Mouse (Mus musculus) stomach, embryonic 16.5 days (tissue): Measurements from ENCODE around the gene Gli3. TPM values are rescaled to one million over a fixed set of nuclear protein-coding genes. Genes with fewer than 3 reads are reported as not detected.

Source experiments
- ATAC-seq: fragments of 200-750 bp; cut with Nextera tagmentation; 2 replicates; pipeline ENCODE4 v1.8.0; 2017; ENCODE audit warnings: moderate number of reproducible peaks, moderate TSS enrichment; ENCODE audit not compliant: insufficient read depth, low FRiP score
- H3K27ac ChIP-seq: fragments of 300-500 bp; sonication (generic); 2 replicates; pipeline ENCODE4 v1.5.1; 2014; ENCODE audit warnings: low read length
- H3K27me3 ChIP-seq: fragments of 300-500 bp; sonication (generic); 2 replicates; pipeline ENCODE4 v1.6.1; 2014; ENCODE audit warnings: low read length, control low read depth, mixed read lengths; ENCODE audit not compliant: control insufficient read depth, insufficient read depth
- H3K36me3 ChIP-seq: fragments of 300-500 bp; sonication (generic); 2 replicates; pipeline ENCODE4 v1.6.1; 2014; ENCODE audit warnings: low read length; ENCODE audit not compliant: control insufficient read depth, insufficient read depth
- H3K4me1 ChIP-seq: fragments of 300-500 bp; sonication (generic); 2 replicates; pipeline ENCODE4 v1.6.1; 2014; ENCODE audit warnings: low read length, control low read depth, mixed read lengths; ENCODE audit not compliant: control insufficient read depth, insufficient read depth
- H3K4me2 ChIP-seq: fragments of 300-500 bp; sonication (generic); 2 replicates; pipeline ENCODE4 v1.6.1; 2014; ENCODE audit warnings: low read depth, low read length, mixed read lengths
- H3K4me3 ChIP-seq: fragments of 300-500 bp; sonication (generic); replicated peaks from 2 replicates; pipeline ENCODE4 v1.5.1; 2014; ENCODE audit warnings: mild to moderate bottlenecking, low read length
- H3K9ac ChIP-seq: fragments of 300-500 bp; sonication (generic); 2 replicates; pipeline ENCODE4 v1.6.1; 2014; ENCODE audit warnings: low read length
- H3K9me3 ChIP-seq: fragments of 300-500 bp; sonication (generic); replicated peaks from 2 replicates; pipeline ENCODE4 v1.6.1; 2016; ENCODE audit warnings: low read length, control low read depth; ENCODE audit not compliant: control insufficient read depth
- WGBS: fragments of 180-500 bp; shearing (Covaris S2); extraction: QIAGEN DNeasy Blood & Tissue Kit; methylation state at CpG from one replicate; pipeline ENCODE4 v1.1.7; 2014; 5-methylcytosine and 5-hydroxymethylcytosine counted together
- polyA plus RNA-seq: library from polyadenylated mRNA; unstranded; fragments of >200 nt; fragmentation: Nextera tagmentation; extraction: Ambion mirVana; gene quantifications from 2 replicates; pipeline ENCODE4 v1.2.1, GENCODE M21; 2015

The Gli3 gene
- polyA plus RNA-seq, 1 experiment from 2014 or later = 14.3 TPM

DNA sequence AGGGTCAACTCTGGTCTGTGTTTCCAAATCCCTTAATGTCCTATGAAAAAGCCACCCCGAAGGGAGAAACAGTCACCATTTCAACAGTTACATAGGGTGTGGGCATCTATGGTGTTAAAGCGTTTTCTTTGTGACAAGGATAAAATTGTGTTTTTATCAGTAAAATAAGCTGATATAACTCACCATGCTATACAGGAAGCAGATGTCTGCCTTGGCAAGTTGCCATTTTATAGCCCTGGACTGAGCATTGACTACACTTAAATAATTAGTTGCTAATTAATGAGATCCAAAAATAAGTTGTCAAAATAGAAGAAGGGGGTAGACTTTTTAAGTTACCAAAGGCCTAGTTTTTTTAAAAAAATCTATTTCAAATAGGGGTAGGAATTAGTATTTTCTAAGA is 11.4 kb downstream of the Gli3 start:
- no peak for ATAC-seq
- Histone ChIP-seq H3K27ac (no peak overlapping the region), H3K9me3 (no peaks in the 10 kb centered on the region), H3K36me3 (peaks cover 2% of the 10 kb centered on the region; the same call in 1 of the 2 replicates), H3K27me3 (no peaks in the 10 kb centered on the region), H3K9ac (no peak overlapping the region), H3K4me1 (peaks cover 14% of the 10 kb centered on the region; the same call in 1 of the 2 replicates), H3K4me2 (no peak overlapping the region), H3K4me3 (no peak overlapping the region)
- WGBS = 42% methylated on average over 2 of the region's 2 CpGs

DNA sequence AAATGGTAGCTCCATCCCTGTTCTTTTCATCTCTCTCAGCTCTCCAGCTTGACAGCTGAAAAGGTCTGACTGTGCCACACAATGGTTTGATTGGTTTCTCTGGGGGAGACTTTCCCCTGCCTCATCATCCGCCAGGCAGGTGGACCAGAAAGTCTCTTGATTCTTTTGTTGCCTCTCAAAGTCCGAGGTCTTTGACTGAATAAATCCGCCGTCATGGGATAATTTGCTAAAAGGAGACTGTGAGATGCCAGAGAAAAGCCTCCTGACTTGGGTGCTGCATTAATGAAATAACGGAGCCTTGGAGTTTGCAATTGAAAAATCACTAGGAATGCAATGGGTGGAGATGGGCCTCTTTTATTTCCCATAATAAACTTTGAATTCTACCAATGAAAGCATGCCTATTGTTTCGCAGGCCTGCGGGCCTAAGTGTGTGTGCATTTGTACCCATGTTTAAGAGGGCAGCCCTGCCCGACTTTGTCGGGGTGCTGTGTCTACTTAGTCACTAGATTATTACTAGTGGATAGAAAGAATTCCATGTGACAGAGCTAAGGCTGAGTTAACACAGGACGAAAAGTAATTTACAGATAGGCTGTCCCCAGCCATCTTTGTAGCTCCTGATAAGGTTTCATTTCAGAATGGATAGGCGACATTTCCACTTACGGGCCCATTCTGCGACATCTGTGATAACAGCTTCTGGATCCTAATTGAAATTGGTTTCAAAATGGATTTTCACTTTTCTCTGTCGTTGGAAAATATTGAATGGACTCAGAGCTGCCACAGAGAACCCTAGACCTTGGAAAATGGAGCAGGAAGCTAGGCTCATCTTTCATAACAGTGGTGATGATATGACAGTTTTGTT is 23.2 kb downstream of the Gli3 start:
- Histone ChIP-seq H3K9ac (no peak overlapping the region), H3K4me3 (no peak overlapping the region), H3K27me3 (no peaks in the 10 kb centered on the region), H3K4me1 (no peaks in the 10 kb centered on the region), H3K27ac (no peak overlapping the region), H3K4me2 (no peak overlapping the region), H3K36me3 (no peaks in the 10 kb centered on the region), H3K9me3 (no peaks in the 10 kb centered on the region)
- no peak for ATAC-seq
- WGBS = 78% methylated on average over 14 of the region's 14 CpGs

DNA sequence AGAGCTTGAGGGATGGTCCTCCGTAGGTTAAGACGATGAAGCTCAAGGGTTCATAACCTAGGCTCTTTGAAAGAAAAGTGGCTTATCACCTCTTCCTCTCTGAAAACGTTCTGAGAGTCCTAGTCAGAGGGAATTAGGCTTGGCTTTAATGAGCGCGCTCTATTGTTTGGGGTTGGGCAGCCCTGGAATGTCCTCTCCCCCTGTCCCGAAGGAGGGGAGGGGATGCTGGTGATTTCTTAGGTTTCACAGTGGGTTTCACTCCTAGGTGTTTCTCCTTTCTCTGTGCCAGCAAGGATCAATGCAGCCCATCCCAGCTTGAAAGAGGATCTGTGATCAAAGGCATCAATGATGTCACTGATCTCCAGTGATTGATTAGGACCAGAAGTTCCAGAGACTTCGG is 24.3 kb downstream of the Gli3 start:
- Histone ChIP-seq H3K27me3 (no peaks in the 10 kb centered on the region), H3K9ac (no peak overlapping the region), H3K4me3 (no peak overlapping the region), H3K4me1 (no peaks in the 10 kb centered on the region), H3K9me3 (no peaks in the 10 kb centered on the region), H3K4me2 (no peak overlapping the region), H3K27ac (no peak overlapping the region), H3K36me3 (no peaks in the 10 kb centered on the region)
- 37% methylated on average over 7 of the region's 7 CpGs for WGBS
- no peak for ATAC-seq

DNA sequence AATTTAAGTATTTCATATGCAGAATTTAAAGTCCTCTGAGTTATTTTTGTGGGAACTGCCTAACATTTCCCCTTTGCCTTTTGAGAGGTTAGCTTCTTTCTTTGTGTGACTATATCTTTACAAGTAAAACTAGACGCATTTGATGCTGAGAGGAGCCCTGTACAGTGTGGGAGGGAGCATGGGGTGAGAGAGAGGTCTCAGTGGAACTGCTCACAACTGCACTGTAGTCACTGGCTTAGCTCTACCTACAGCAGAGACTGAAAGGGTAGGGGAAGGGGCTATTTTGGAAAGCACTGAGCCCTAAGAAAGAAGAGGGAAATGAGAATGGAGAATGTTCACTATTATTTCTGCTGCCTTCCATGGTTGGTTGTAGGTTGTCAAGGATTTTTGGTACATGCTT is 25.0 kb downstream of the Gli3 start:
- no peaks in the 10 kb centered on the region for H3K36me3 ChIP-seq
- no peak for ATAC-seq
- 63% methylated on average over 1 of the region's 1 CpGs for WGBS

DNA sequence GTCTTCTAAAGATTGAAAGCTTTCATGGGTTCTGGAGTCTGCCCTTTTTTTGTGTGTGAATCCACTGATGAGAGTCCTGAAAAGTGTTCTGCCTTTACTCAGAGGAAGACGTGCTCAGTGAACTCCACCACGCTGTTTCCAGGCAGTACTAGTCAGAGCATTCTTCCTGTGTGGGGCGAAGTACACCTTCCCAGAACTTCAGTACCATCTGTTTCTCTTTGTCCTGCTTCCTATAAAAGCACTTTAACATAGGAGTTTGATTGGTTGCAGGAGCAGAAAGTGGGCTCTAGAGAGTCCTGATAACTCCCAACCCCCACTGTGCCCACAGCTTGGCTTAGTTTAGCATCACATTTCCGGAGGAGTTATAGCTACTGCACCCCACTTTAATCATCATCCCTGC is 32.8 kb downstream of the Gli3 start:
- Histone ChIP-seq H3K4me2 (no peak overlapping the region), H3K9ac (no peak overlapping the region), H3K36me3 (no peaks in the 10 kb centered on the region), H3K4me3 (no peak overlapping the region), H3K27ac (no peak overlapping the region), H3K4me1 (no peaks in the 10 kb centered on the region), H3K9me3 (no peaks in the 10 kb centered on the region), H3K27me3 (no peaks in the 10 kb centered on the region)
- ATAC-seq = no peak
- 82% methylated on average over 4 of the region's 4 CpGs for WGBS

More for the DNA sequence above, 25.0 kb downstream of the Gli3 start:
- H3K4me2 ChIP-seq = no peak overlapping the region
- no peaks in the 10 kb centered on the region for H3K4me1 ChIP-seq
- H3K9me3 ChIP-seq = no peaks in the 10 kb centered on the region
- H3K4me3 ChIP-seq = no peak overlapping the region
- H3K27ac ChIP-seq = no peak overlapping the region
- H3K27me3 ChIP-seq = no peaks in the 10 kb centered on the region
- H3K9ac ChIP-seq = no peak overlapping the region

DNA sequence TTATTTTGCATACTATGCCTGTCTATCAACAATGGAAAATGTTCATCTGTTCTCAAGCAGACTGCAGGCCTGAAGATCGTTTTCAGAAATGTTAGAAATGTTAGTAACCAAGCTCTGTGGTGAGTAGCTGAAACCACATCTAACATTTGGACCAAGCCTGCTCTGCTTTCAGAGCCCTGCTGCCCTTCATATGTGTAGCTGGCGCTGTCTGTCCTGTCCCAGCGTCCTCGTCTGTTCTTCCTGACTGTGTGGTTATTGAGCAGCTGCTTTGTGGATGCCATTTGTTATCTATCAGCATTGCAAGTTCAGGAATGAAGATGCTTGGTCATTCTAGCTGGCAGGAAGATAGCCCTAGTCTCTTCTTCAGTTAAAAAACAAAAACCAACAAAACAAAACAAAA is 35.3 kb downstream of the Gli3 start:
- H3K27me3 ChIP-seq = no peaks in the 10 kb centered on the region
- no peaks in the 10 kb centered on the region for H3K36me3 ChIP-seq
- ATAC-seq = no peak
- H3K27ac ChIP-seq = no peak overlapping the region
- H3K4me2 ChIP-seq = no peak overlapping the region
- H3K9ac ChIP-seq = no peak overlapping the region
- H3K4me3 ChIP-seq = no peak overlapping the region
- WGBS = 59% methylated on average over 4 of the region's 4 CpGs
- no peaks in the 10 kb centered on the region for H3K4me1 ChIP-seq
- H3K9me3 ChIP-seq = no peaks in the 10 kb centered on the region

DNA sequence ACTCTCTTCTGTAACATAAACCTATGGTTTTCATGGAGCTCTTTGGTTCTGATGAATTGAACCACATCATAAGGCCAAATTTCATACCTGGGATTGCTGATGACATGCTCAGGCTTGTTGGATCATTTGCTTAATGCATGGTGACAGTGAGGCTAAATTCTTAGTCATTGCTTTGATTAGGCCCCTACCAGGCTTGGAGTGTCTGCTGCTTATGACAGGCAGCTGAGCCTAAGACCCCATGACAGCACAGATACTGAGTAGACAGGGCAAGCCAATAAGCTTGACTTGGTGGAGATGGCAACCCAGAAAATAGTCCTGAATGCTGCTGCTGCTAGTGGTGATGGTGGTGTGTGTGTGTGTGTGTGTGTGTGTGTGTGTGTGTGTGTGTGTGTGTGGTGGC is 47.9 kb downstream of the Gli3 start:
- peaks cover 10% of the 10 kb centered on the region for H3K4me1 ChIP-seq
- no peak overlapping the region for H3K4me3 ChIP-seq
- no peaks in the 10 kb centered on the region for H3K27me3 ChIP-seq
- no peak overlapping the region for H3K9ac ChIP-seq
- ATAC-seq = no peak
- no peak overlapping the region for H3K4me2 ChIP-seq
- no peaks in the 10 kb centered on the region for H3K9me3 ChIP-seq
- no peak overlapping the region for H3K27ac ChIP-seq
- H3K36me3 ChIP-seq = no peaks in the 10 kb centered on the region

DNA sequence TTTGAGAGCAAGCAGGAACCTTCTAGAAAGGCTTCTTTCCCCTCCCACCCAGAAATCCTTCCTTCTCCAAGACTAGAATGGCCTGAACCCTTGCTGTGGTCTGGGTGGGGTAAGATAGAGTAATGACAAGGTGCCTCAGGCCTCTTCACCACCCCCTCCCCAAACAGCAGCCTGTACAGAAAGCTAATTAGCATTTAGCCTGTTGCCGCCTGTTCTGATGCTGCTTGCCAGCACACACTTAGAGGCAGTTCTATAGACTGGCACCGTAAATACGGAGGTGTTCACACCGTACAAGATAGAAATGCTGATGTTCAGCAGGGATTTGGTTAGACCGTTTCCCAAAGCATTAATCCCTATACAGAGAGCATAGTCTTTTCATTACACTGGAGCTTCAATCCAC is 50.1 kb downstream of the Gli3 start:
- no peak overlapping the region for H3K27ac ChIP-seq
- H3K27me3 ChIP-seq = no peaks in the 10 kb centered on the region
- no peak overlapping the region for H3K4me2 ChIP-seq
- no peaks in the 10 kb centered on the region for H3K36me3 ChIP-seq
- no peaks in the 10 kb centered on the region for H3K9me3 ChIP-seq
- ATAC-seq = no peak
- H3K9ac ChIP-seq = no peak overlapping the region
- H3K4me3 ChIP-seq = no peak overlapping the region
- WGBS = 72% methylated on average over 5 of the region's 5 CpGs
- peaks cover 13% of the 10 kb centered on the region for H3K4me1 ChIP-seq

DNA sequence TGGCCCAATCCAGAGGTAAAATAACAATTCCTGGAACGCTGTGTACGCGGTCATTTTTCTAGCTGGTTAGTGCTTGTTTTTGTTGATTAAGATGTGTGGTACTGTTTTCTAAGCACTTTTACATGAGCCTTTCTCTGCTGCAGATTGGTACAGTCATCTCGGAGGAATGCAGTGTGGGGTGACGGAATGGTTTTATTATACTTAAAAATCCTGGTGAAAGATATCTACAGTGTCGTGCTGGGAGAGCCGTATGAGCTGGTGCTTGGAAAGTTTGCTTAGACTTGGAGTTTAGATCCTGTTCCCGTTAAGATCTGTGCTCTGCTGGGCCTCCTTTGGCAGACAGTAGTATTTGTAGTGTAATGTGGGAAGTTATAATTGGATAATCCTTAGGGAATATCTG is 51.0 kb downstream of the Gli3 start:
- Histone ChIP-seq H3K27ac (no peak overlapping the region), H3K4me3 (no peak overlapping the region), H3K27me3 (no peaks in the 10 kb centered on the region), H3K4me1 (peaks cover 13% of the 10 kb centered on the region), H3K9me3 (no peaks in the 10 kb centered on the region), H3K9ac (no peak overlapping the region), H3K4me2 (no peak overlapping the region), H3K36me3 (no peaks in the 10 kb centered on the region)
- ATAC-seq = no peak; the same call in 1 of the 2 replicates
- 59% methylated on average over 8 of the region's 8 CpGs for WGBS
